7 mouse cellular contexts compared by ENCODE assay signal in genomic region chr3:53863383-53864220, GRCm38 (mm10). TPM values are rescaled to one million over a fixed set of nuclear protein-coding genes. Genes with fewer than 3 reads are reported as not detected.
DNase-seq lines count a peak whose midpoint lies in the region; ATAC-seq lines count a peak whose summit lies in the region.

Ufm1 (minus strand) TSS chr3:53863830.

- H3K4me1 ChIP-seq in embryonic facial prominence, embryonic 11.5 days (ENCODE audit: control insufficient read depth, insufficient read depth, low read length), result no peaks in the 10 kb centered on the region
- H3K4me1 ChIP-seq in limb, embryonic 10.5 days, result peaks cover 5% of the 10 kb centered on the region
- H3K4me1 ChIP-seq in midbrain, embryonic 13.5 days (replicated peaks), result peaks cover 15% of the 10 kb centered on the region

- no peak within 1 kb of the TSS for H3K27ac ChIP-seq in embryonic facial prominence, embryonic 11.5 days (replicated peaks; ENCODE audit: low read depth, low read length)
- H3K27ac ChIP-seq in limb, embryonic 10.5 days, result peak within 1 kb of the TSS; percentile 94
- H3K27ac ChIP-seq in midbrain, embryonic 13.5 days, result no peak within 1 kb of the TSS

- H3K4me3 ChIP-seq in embryonic facial prominence, embryonic 11.5 days (ENCODE audit: low read depth, low read length), result peak within 1 kb of the TSS; percentile 84
- peak within 1 kb of the TSS; percentile 99 for H3K4me3 ChIP-seq in limb, embryonic 10.5 days
- H3K4me3 ChIP-seq in midbrain, embryonic 13.5 days (replicated peaks), result peak within 1 kb of the TSS; percentile 98

- peak; percentile 98 for ATAC-seq in embryonic facial prominence, embryonic 11.5 days (replicated peaks; ENCODE audit: insufficient number of reproducible peaks, low FRiP score, low TSS enrichment, low read depth)
- peak; percentile 97 for ATAC-seq in granulocyte monocyte progenitor cell, adult 5-6 weeks (replicated peaks; ENCODE audit: poor library complexity, severe bottlenecking)
- peak; percentile 100 for ATAC-seq in midbrain, embryonic 13.5 days

- H3K9me3 ChIP-seq in embryonic facial prominence, embryonic 11.5 days (replicated peaks; ENCODE audit: control insufficient read depth, low read length), result no peaks in the 10 kb centered on the region
- no peaks in the 10 kb centered on the region for H3K9me3 ChIP-seq in limb, embryonic 10.5 days (replicated peaks)
- H3K9me3 ChIP-seq in midbrain, embryonic 13.5 days, result no peaks in the 10 kb centered on the region

- H3K27me3 ChIP-seq in embryonic facial prominence, embryonic 11.5 days (ENCODE audit: control insufficient read depth, insufficient read depth, low read length), result no peaks in the 10 kb centered on the region
- no peaks in the 10 kb centered on the region for H3K27me3 ChIP-seq in limb, embryonic 10.5 days (ENCODE audit: low read depth, poor library complexity, severe bottlenecking)
- H3K27me3 ChIP-seq in midbrain, embryonic 13.5 days, result no peaks in the 10 kb centered on the region

- under 1% methylated on average over 58 of the region's 58 CpGs for WGBS in embryonic facial prominence, embryonic 11.5 days
- WGBS in limb, embryonic 10.5 days, result under 1% methylated on average over 58 of the region's 58 CpGs
- under 1% methylated on average over 58 of the region's 58 CpGs for WGBS in midbrain, embryonic 13.5 days

- peak within 1 kb of the TSS; percentile 64 for H3K4me2 ChIP-seq in embryonic facial prominence, embryonic 11.5 days (ENCODE audit: low read depth, low read length)
- H3K4me2 ChIP-seq in midbrain, embryonic 13.5 days (replicated peaks), result peak within 1 kb of the TSS; percentile 94

- H3K9ac ChIP-seq in embryonic facial prominence, embryonic 11.5 days (replicated peaks; ENCODE audit: low read length), result peak within 1 kb of the TSS; percentile 70
- peak within 1 kb of the TSS; percentile 86 for H3K9ac ChIP-seq in midbrain, embryonic 13.5 days (replicated peaks)

- no peaks in the 10 kb centered on the region; the same call in 1 of the 2 replicates for H3K36me3 ChIP-seq in embryonic facial prominence, embryonic 11.5 days (replicated peaks; ENCODE audit: control insufficient read depth, insufficient read depth, low read depth, low read length)
- peaks cover 34% of the 10 kb centered on the region for H3K36me3 ChIP-seq in limb, embryonic 10.5 days
- peaks cover 31% of the 10 kb centered on the region for H3K36me3 ChIP-seq in midbrain, embryonic 13.5 days

- DNase-seq in adrenal gland, postnatal 14 days, result peak; percentile 96
- peak; percentile 97 for DNase-seq in embryonic facial prominence, embryonic 11.5 days (ENCODE audit: low spot score)
- peak; percentile 96 for DNase-seq in kidney, adult 11 months
- peak; percentile 93 for DNase-seq in limb, embryonic 10.5 days (ENCODE audit: low spot score)
- DNase-seq in spleen, adult 12 weeks (ENCODE audit: low spot score), result peak; percentile 77

RNA-seq across cellular contexts. Expression of gene Ufm1, which starts in this region (rescaled TPM):
- total RNA-seq in adrenal gland, postnatal 14 days (2021), result 72.9 and 73.4 TPM in 2 replicates
- 85.2 and 91.0 TPM in 2 replicates for polyA plus RNA-seq in embryonic facial prominence, embryonic 11.5 days (2014; fragmentation: Nextera tagmentation; extraction: Ambion mirVana)
- 44.2 and 55.5 TPM in 2 replicates for total RNA-seq in granulocyte monocyte progenitor cell, adult 5-6 weeks (2014; fragmentation: Nextera tagmentation)
- total RNA-seq in granulocyte monocyte progenitor cell, adult 5-6 weeks (2017), result 96.6 and 114 TPM in 2 replicates
- polyA plus RNA-seq in limb, embryonic 10.5 days (2016; fragmentation: Nextera tagmentation; extraction: Ambion mirVana), result 89.9 and 92.1 TPM in 2 replicates
- polyA plus RNA-seq in midbrain, embryonic 13.5 days (2015; fragmentation: Nextera tagmentation; extraction: Ambion mirVana), result 103 and 108 TPM in 2 replicates
